Mouse (Mus musculus) liver, embryonic 14.5 days (tissue): ENCODE results near the gene Ak3.
A peak's percentile ranks its signal among the peaks of the same experiment; 100 is the strongest.

Source experiments
- CTCF ChIP-seq: IDR thresholded peaks from 2 replicates; pipeline ENCODE4 v1.5.1; 2016; ENCODE audit warnings: antibody characterized with exemption, low read depth, control low read depth
- EP300 ChIP-seq: IDR thresholded peaks from 2 replicates; pipeline ENCODE4 v1.6.1; 2016; ENCODE audit warnings: antibody characterized with exemption, low read depth

- TF ChIP-seq CTCF = peak; percentile 91
- no peak for TF ChIP-seq EP300
Measured at GRCm38 (mm10) chr19:28974862-28975611, 72.7 kb downstream of the Ak3 start.
